Mouse (Mus musculus): ENCODE results near the gene Apba1.

Gene Apba1

GRCm38 (mm10) chr19:23879862-23880261 lies 121.2 kb downstream of the Apba1 start:
- DNase-seq = peak; percentile 65 to 66

GRCm38 (mm10) chr19:23886169-23886568 lies 127.5 kb downstream of the Apba1 start:
- no peak for DNase-seq

- DNase-seq = peak; percentile 60 to 69
These were observed 132.7 kb downstream of the Apba1 start for GRCm38 (mm10) chr19:23891421-23891820.

- DNase-seq = no peak
These were observed 133.9 kb downstream of the Apba1 start for GRCm38 (mm10) chr19:23892633-23893032.

GRCm38 (mm10) chr19:23893093-23893889 lies 134.6 kb downstream of the Apba1 start:
- no peak for DNase-seq

GRCm38 (mm10) chr19:23893946-23894345 lies 135.3 kb downstream of the Apba1 start:
- DNase-seq = no peak

GRCm38 (mm10) chr19:23894822-23895221 lies 136.1 kb downstream of the Apba1 start:
- no peak for DNase-seq

- no peak for DNase-seq
These were observed 138.2 kb downstream of the Apba1 start for GRCm38 (mm10) chr19:23896915-23897314.

- DNase-seq = no peak
These were observed 139.8 kb downstream of the Apba1 start for GRCm38 (mm10) chr19:23898501-23898900.

GRCm38 (mm10) chr19:23901177-23901576 lies 142.5 kb downstream of the Apba1 start:
- DNase-seq = peak; percentile 46 to 52

- no peak for DNase-seq
These were observed 143.1 kb downstream of the Apba1 start for GRCm38 (mm10) chr19:23901768-23902167.

GRCm38 (mm10) chr19:23903066-23903465 lies 144.4 kb downstream of the Apba1 start:
- no peak for DNase-seq

- no peak for DNase-seq
These were observed 146.2 kb downstream of the Apba1 start for GRCm38 (mm10) chr19:23904922-23905321.

- DNase-seq = no peak
These were observed 147.1 kb downstream of the Apba1 start for GRCm38 (mm10) chr19:23905772-23906171.

GRCm38 (mm10) chr19:23910345-23910744 lies 151.7 kb downstream of the Apba1 start:
- DNase-seq = no peak

GRCm38 (mm10) chr19:23919384-23920219 lies 160.9 kb downstream of the Apba1 start:
- no peak for DNase-seq

- DNase-seq = no peak
These were observed 161.5 kb downstream of the Apba1 start for GRCm38 (mm10) chr19:23920220-23920544.

- no peak for DNase-seq
These were observed 163.9 kb downstream of the Apba1 start for GRCm38 (mm10) chr19:23922601-23923000.

GRCm38 (mm10) chr19:23924057-23924456 lies 165.4 kb downstream of the Apba1 start:
- DNase-seq = no peak

GRCm38 (mm10) chr19:23924791-23925190 lies 166.1 kb downstream of the Apba1 start:
- peak in 1 of 2 experiments; percentile 32 for DNase-seq

- DNase-seq = peak; percentile 48 to 64
These were observed 166.9 kb downstream of the Apba1 start for GRCm38 (mm10) chr19:23925541-23925940.

GRCm38 (mm10) chr19:23930826-23931225 lies 172.1 kb downstream of the Apba1 start:
- DNase-seq = no peak

GRCm38 (mm10) chr19:23941422-23941949 lies 182.8 kb downstream of the Apba1 start:
- no peak for DNase-seq

GRCm38 (mm10) chr19:23942886-23943285 lies 184.2 kb downstream of the Apba1 start:
- DNase-seq = peak; percentile 53 to 57

All from cerebellum, postnatal 36 days (tissue).